Mouse (Mus musculus) layer of hippocampus, adult 6 months (tissue): ENCODE data around the gene Lpgat1. TPM values are rescaled to one million over a fixed set of nuclear protein-coding genes. Genes with fewer than 3 reads are reported as not detected.

ENCODE experiments used
- long read RNA-seq, 2 experiments: library from polyadenylated mRNA; unstranded; transcript quantifications; one replicate each; pipeline ENCODE4 v2.0.0; 2019 to 2020
- polyA plus RNA-seq: library from polyadenylated mRNA; unstranded; fragments of <200 nt; fragmentation: Nextera tagmentation; gene quantifications from 2 replicates; pipeline ENCODE4 v1.2.3, GENCODE M21; 2021

The Lpgat1 gene
- polyA plus RNA-seq, result 19.5 and 20.3 TPM in 2 replicates
- long read RNA-seq, experiment 1, full-length matches to known transcripts, result 15 of 58 reads
- long read RNA-seq, experiment 1, partial matches to known transcripts, result 9 of 58 reads
- long read RNA-seq, experiment 1, other reads (novel, unspliced or antisense), result 34 of 58 reads
- long read RNA-seq, experiment 2, full-length matches to known transcripts, result 64 of 197 reads
- long read RNA-seq, experiment 2, partial matches to known transcripts, result 30 of 197 reads
- long read RNA-seq, experiment 2, other reads (novel, unspliced or antisense), result 103 of 197 reads

GRCm38 (mm10) chr1:191717601-191718498, at the start of gene Lpgat1:
Lpgat1 (plus strand) TSS chr1:191717834.

GRCm38 (mm10) chr1:191821326-191822091, 103.9 kb downstream of the Lpgat1 start, which contains the start of gene Nek2:
Nek2 (plus strand) TSS chr1:191821444.

Other genes starting within 250 kb of the Lpgat1 start
- gene Dtl, start 142.3 kb upstream of the Lpgat1 start, polyA plus RNA-seq, result 1.1 and 1.8 TPM in 2 replicates
- gene Ints7, start 142.2 kb upstream of the Lpgat1 start, polyA plus RNA-seq, result 9.7 and 12.5 TPM in 2 replicates
- 0.35 and 0.70 TPM in 2 replicates for gene Nek2, start 103.6 kb downstream of the Lpgat1 start, polyA plus RNA-seq
- 1.6 and 1.8 TPM in 2 replicates for gene Slc30a1, start 188.9 kb downstream of the Lpgat1 start, polyA plus RNA-seq